Mouse (Mus musculus) neural tube, embryonic 11.5 days (tissue): ENCODE measurements around the gene Rbms1. TPM values are rescaled to one million over a fixed set of nuclear protein-coding genes. Genes with fewer than 3 reads are reported as not detected.

ENCODE experiments used
- ATAC-seq: fragments of 200-750 bp; cut with Nextera tagmentation; 2 replicates; pipeline ENCODE4 v1.8.0; 2017; ENCODE audit warnings: moderate number of reproducible peaks, mild to moderate bottlenecking, moderate TSS enrichment, moderate library complexity; ENCODE audit not compliant: insufficient read depth, low FRiP score, low TSS enrichment
- DNase-seq: peaks from one replicate; pipeline ENCODE4 v3.0.0-alpha.2; 2015; ENCODE audit warnings: low spot score
- H3K27ac ChIP-seq: fragments of 300-500 bp; sonication (generic); 2 replicates; pipeline ENCODE4 v1.5.1; 2014; ENCODE audit warnings: low read depth, mild to moderate bottlenecking, low read length
- H3K27me3 ChIP-seq: fragments of 300-500 bp; sonication (generic); 2 replicates; pipeline ENCODE4 v1.6.1; 2014; ENCODE audit warnings: mild to moderate bottlenecking, low read length, mixed read lengths; ENCODE audit not compliant: control insufficient read depth, insufficient read depth
- H3K36me3 ChIP-seq: fragments of 300-500 bp; sonication (generic); 2 replicates; pipeline ENCODE4 v1.6.1; 2014; ENCODE audit warnings: mild to moderate bottlenecking, low read length, moderate library complexity, mixed read lengths; ENCODE audit not compliant: control insufficient read depth, insufficient read depth
- H3K4me1 ChIP-seq: fragments of 300-500 bp; sonication (generic); 2 replicates; pipeline ENCODE4 v1.6.1; 2014; ENCODE audit warnings: low read length, mixed read lengths; ENCODE audit not compliant: control insufficient read depth, insufficient read depth
- H3K4me2 ChIP-seq: fragments of 300-500 bp; sonication (generic); 2 replicates; pipeline ENCODE4 v1.6.1; 2014; ENCODE audit warnings: low read depth, mild to moderate bottlenecking, moderate library complexity
- H3K4me3 ChIP-seq: fragments of 300-500 bp; sonication (generic); 2 replicates; pipeline ENCODE4 v1.5.1; 2014; ENCODE audit warnings: low read depth, low read length
- H3K9ac ChIP-seq: fragments of 300-500 bp; sonication (generic); 2 replicates; pipeline ENCODE4 v1.6.1; 2014; ENCODE audit warnings: mild to moderate bottlenecking, low read length
- H3K9me3 ChIP-seq: fragments of 300-500 bp; sonication (generic); 2 replicates; pipeline ENCODE4 v1.6.1; 2016; ENCODE audit warnings: low read length; ENCODE audit not compliant: control insufficient read depth
- WGBS: fragments of 180-500 bp; shearing (Covaris S2); extraction: QIAGEN DNeasy Blood & Tissue Kit; methylation state at CpG from one replicate; pipeline ENCODE4 v1.1.7; 2014; 5-methylcytosine and 5-hydroxymethylcytosine counted together
- polyA plus RNA-seq: library from polyadenylated mRNA; unstranded; fragments of >200 nt; fragmentation: Nextera tagmentation; extraction: Ambion mirVana; gene quantifications from 2 replicates; pipeline ENCODE4 v1.2.1, GENCODE M21; 2014

Gene Rbms1
- polyA plus RNA-seq, 1 experiment from 2014 or later: 94.8 TPM

- whole genome bisulfite sequencing: 28% methylated on average over 5 of the region's 5 CpGs
- Histone ChIP-seq H3K9me3 (no peaks in the 10 kb centered on the region), H3K4me1 (0 out of 2 replicates have a peak, but pooled peaks cover 3% of the 10 kb centered on the region), H3K36me3 (no peaks in the 10 kb centered on the region), H3K27me3 (no peaks in the 10 kb centered on the region), H3K9ac (no peak overlapping the region), H3K4me3 (no peak overlapping the region), H3K27ac (no peak overlapping the region), H3K4me2 (no peak overlapping the region)
- ATAC-seq: no peak
- DNase-seq: no peak
Measured at GRCm38 (mm10) chr2:60720906-60721305, 242.1 kb downstream of the Rbms1 start.

- no peaks in the 10 kb centered on the region for H3K9me3 ChIP-seq
- ATAC-seq (no peak), DNase-seq (no peak)
- H3K4me3 ChIP-seq: no peak overlapping the region
- H3K36me3 ChIP-seq: no peaks in the 10 kb centered on the region
- 0 out of 2 replicates have a peak, but pooled peaks cover 3% of the 10 kb centered on the region for H3K4me1 ChIP-seq
- WGBS: 81% methylated on average over 8 of the region's 8 CpGs
- H3K4me2 ChIP-seq: no peak overlapping the region
- no peaks in the 10 kb centered on the region for H3K27me3 ChIP-seq
- H3K9ac ChIP-seq: no peak overlapping the region
- no peak overlapping the region for H3K27ac ChIP-seq
Measured at GRCm38 (mm10) chr2:60720205-60720604, 242.8 kb downstream of the Rbms1 start.

- Histone ChIP-seq H3K9me3 (no peaks in the 10 kb centered on the region), H3K9ac (no peak overlapping the region), H3K36me3 (no peaks in the 10 kb centered on the region), H3K27me3 (no peaks in the 10 kb centered on the region), H3K4me3 (no peak overlapping the region), H3K4me1 (peaks cover 7% of the 10 kb centered on the region), H3K4me2 (no peak overlapping the region), H3K27ac (no peak overlapping the region)
- 67% methylated on average over 13 of the region's 13 CpGs for whole genome bisulfite sequencing
- ATAC-seq: no peak
- DNase-seq: no peak
Measured at GRCm38 (mm10) chr2:60717348-60717747, 245.6 kb downstream of the Rbms1 start.

- no peak overlapping the region for H3K4me3 ChIP-seq
- ATAC-seq: no peak
- no peak overlapping the region for H3K27ac ChIP-seq
- H3K4me2 ChIP-seq: no peak overlapping the region
- H3K27me3 ChIP-seq: no peaks in the 10 kb centered on the region
- H3K9me3 ChIP-seq: no peaks in the 10 kb centered on the region
- no peak overlapping the region for H3K9ac ChIP-seq
- H3K36me3 ChIP-seq: no peaks in the 10 kb centered on the region
- peaks cover 6% of the 10 kb centered on the region for H3K4me1 ChIP-seq
- no peak for DNase-seq
Measured at GRCm38 (mm10) chr2:60716549-60716948, 246.4 kb downstream of the Rbms1 start.

GRCm38 (mm10) chr2:60715771-60716170, 247.2 kb downstream of the Rbms1 start:
- no peak overlapping the region for H3K27ac ChIP-seq
- no peaks in the 10 kb centered on the region for H3K27me3 ChIP-seq
- H3K9me3 ChIP-seq: no peaks in the 10 kb centered on the region
- no peak overlapping the region for H3K4me3 ChIP-seq
- no peak overlapping the region for H3K4me2 ChIP-seq
- no peak overlapping the region for H3K9ac ChIP-seq
- H3K36me3 ChIP-seq: no peaks in the 10 kb centered on the region
- WGBS: 84% methylated on average over 13 of the region's 13 CpGs
- H3K4me1 ChIP-seq: peaks cover 6% of the 10 kb centered on the region
- DNase-seq (no peak), ATAC-seq (no peak)

GRCm38 (mm10) chr2:60714971-60715502, 248.0 kb downstream of the Rbms1 start:
- Histone ChIP-seq H3K36me3 (no peaks in the 10 kb centered on the region), H3K27me3 (no peaks in the 10 kb centered on the region), H3K9me3 (no peaks in the 10 kb centered on the region), H3K4me3 (no peak overlapping the region), H3K9ac (no peak overlapping the region), H3K4me1 (peaks cover 6% of the 10 kb centered on the region), H3K27ac (no peak overlapping the region), H3K4me2 (no peak overlapping the region)
- 64% methylated on average over 8 of the region's 8 CpGs for WGBS
- ATAC-seq (no peak), DNase-seq (no peak)

- H3K9me3 ChIP-seq: no peaks in the 10 kb centered on the region
- no peak overlapping the region for H3K27ac ChIP-seq
- no peak overlapping the region for H3K4me3 ChIP-seq
- H3K9ac ChIP-seq: no peak overlapping the region
- no peak for ATAC-seq
- peaks cover 6% of the 10 kb centered on the region for H3K4me1 ChIP-seq
- no peaks in the 10 kb centered on the region for H3K36me3 ChIP-seq
- 49% methylated on average over 7 of the region's 7 CpGs for WGBS
- no peaks in the 10 kb centered on the region for H3K27me3 ChIP-seq
- no peak overlapping the region for H3K4me2 ChIP-seq
- DNase-seq: no peak
Measured at GRCm38 (mm10) chr2:60714475-60714874, 248.5 kb downstream of the Rbms1 start.

GRCm38 (mm10) chr2:60713857-60714256, 249.1 kb downstream of the Rbms1 start:
- no peak overlapping the region for H3K9ac ChIP-seq
- 0 out of 2 replicates have a peak overlapping the region, but pooled peaks have one; percentile 47 for H3K27ac ChIP-seq
- no peak overlapping the region for H3K4me2 ChIP-seq
- no peak overlapping the region for H3K4me3 ChIP-seq
- 37% methylated on average over 8 of the region's 8 CpGs for WGBS
- DNase-seq (peak; percentile 31), ATAC-seq (peak; percentile 64; the same call in 1 of the 2 replicates)
- peaks cover 6% of the 10 kb centered on the region for H3K4me1 ChIP-seq
- no peaks in the 10 kb centered on the region for H3K9me3 ChIP-seq
- H3K36me3 ChIP-seq: no peaks in the 10 kb centered on the region
- H3K27me3 ChIP-seq: no peaks in the 10 kb centered on the region

GRCm38 (mm10) chr2:60712891-60713290, 250.1 kb downstream of the Rbms1 start:
- H3K27me3 ChIP-seq: no peaks in the 10 kb centered on the region
- H3K4me1 ChIP-seq: peaks cover 6% of the 10 kb centered on the region
- no peak overlapping the region for H3K4me2 ChIP-seq
- H3K27ac ChIP-seq: no peak overlapping the region
- no peak for DNase-seq
- no peak for ATAC-seq
- no peak overlapping the region for H3K9ac ChIP-seq
- no peak overlapping the region for H3K4me3 ChIP-seq
- no peaks in the 10 kb centered on the region for H3K9me3 ChIP-seq
- WGBS: 85% methylated on average over 5 of the region's 5 CpGs
- no peaks in the 10 kb centered on the region for H3K36me3 ChIP-seq
